Mouse (Mus musculus): ENCODE data around the gene Iqcc. TPM values are rescaled to one million over a fixed set of nuclear protein-coding genes. Genes with fewer than 3 reads are reported as not detected.

Iqcc gene
- polyA plus RNA-seq, 1 experiment from 2014 or later, result 28.2 TPM

DNA sequence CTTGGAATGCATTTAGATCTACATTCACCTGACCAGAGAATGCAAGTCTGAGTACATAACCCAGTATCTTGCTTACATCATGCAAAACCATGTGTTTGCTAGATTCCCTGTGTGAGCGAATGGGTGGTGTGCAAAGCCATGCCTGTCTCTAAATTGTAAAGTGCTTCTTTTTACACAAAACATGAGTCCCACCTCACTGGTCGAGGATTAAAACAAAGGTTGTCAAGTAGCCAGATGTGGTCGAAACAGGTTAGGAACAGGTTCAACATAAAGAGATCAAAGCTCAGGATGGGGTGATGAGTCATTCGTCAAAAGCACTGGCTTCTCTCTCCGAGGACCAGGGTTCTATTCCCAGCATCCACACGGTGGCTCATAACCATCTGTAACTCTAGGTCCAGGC, 53.8 kb downstream of the Iqcc start:
- no peak for ATAC-seq (ENCODE audit: low read depth)
- Histone ChIP-seq H3K9me3 (ENCODE audit: control insufficient read depth, low read length) (no peaks in the 10 kb centered on the region), H3K4me3 (ENCODE audit: low read depth, low read length) (no peak overlapping the region), H3K27ac (ENCODE audit: low read depth, low read length) (no peak overlapping the region), H3K27me3 (ENCODE audit: control insufficient read depth, insufficient read depth, low read length) (no peaks in the 10 kb centered on the region), H3K4me2 (ENCODE audit: low read depth, low read length) (no peak overlapping the region), H3K9ac (replicated peaks; ENCODE audit: low read depth, low read length) (no peak overlapping the region), H3K4me1 (ENCODE audit: control insufficient read depth, insufficient read depth, low read length) (no peaks in the 10 kb centered on the region), H3K36me3 (ENCODE audit: control insufficient read depth, insufficient read depth, low read length) (no peaks in the 10 kb centered on the region)
- 88% methylated on average over 6 of the region's 6 CpGs for WGBS

Other genes with a start within 250 kb of the Iqcc start
- 16.8 and 18.0 TPM in 2 replicates for gene Zbtb8a, start 241.0 kb downstream of the Iqcc start, polyA plus RNA-seq (2014; fragmentation: Nextera tagmentation; extraction: Ambion mirVana)
- 16.1 and 16.2 TPM in 2 replicates for gene Zbtb8b, start 178.2 kb downstream of the Iqcc start, polyA plus RNA-seq (2014; fragmentation: Nextera tagmentation; extraction: Ambion mirVana)
- 32.8 and 33.2 TPM in 2 replicates for gene Bsdc1, start 157.5 kb downstream of the Iqcc start, polyA plus RNA-seq (2014; fragmentation: Nextera tagmentation; extraction: Ambion mirVana)
- gene Tssk3, start 128.1 kb downstream of the Iqcc start, polyA plus RNA-seq (2014; fragmentation: Nextera tagmentation; extraction: Ambion mirVana), result 0.27 and 0.32 TPM in 2 replicates
- gene Fam229a, start 127.9 kb downstream of the Iqcc start, polyA plus RNA-seq (2014; fragmentation: Nextera tagmentation; extraction: Ambion mirVana), result 0.64 TPM in 1 of 2 replicates, not detected in the other
- 1,581 and 1,634 TPM in 2 replicates for gene Marcksl1, start 105.5 kb downstream of the Iqcc start, polyA plus RNA-seq (2014; fragmentation: Nextera tagmentation; extraction: Ambion mirVana)
- 67.2 and 94.0 TPM in 2 replicates for gene Hdac1, start 76.4 kb downstream of the Iqcc start, polyA plus RNA-seq (2014; fragmentation: Nextera tagmentation; extraction: Ambion mirVana)
- gene Lck, start 45.5 kb downstream of the Iqcc start, polyA plus RNA-seq (2014; fragmentation: Nextera tagmentation; extraction: Ambion mirVana), result 10.0 and 10.5 TPM in 2 replicates
- gene Fam167b, start 40.5 kb downstream of the Iqcc start, polyA plus RNA-seq (2014; fragmentation: Nextera tagmentation; extraction: Ambion mirVana), result not detected in 2 replicates
- gene Eif3i, start 18.5 kb downstream of the Iqcc start, polyA plus RNA-seq (2014; fragmentation: Nextera tagmentation; extraction: Ambion mirVana), result 206 and 221 TPM in 2 replicates
- gene Tmem234, start 18.4 kb downstream of the Iqcc start, polyA plus RNA-seq (2014; fragmentation: Nextera tagmentation; extraction: Ambion mirVana), result 188 and 191 TPM in 2 replicates
- 3.9 and 4.7 TPM in 2 replicates for gene Dcdc2b, start 4.8 kb downstream of the Iqcc start, polyA plus RNA-seq (2014; fragmentation: Nextera tagmentation; extraction: Ambion mirVana)
- gene Ccdc28b, start 4.8 kb upstream of the Iqcc start, polyA plus RNA-seq (2014; fragmentation: Nextera tagmentation; extraction: Ambion mirVana), result 136 and 141 TPM in 2 replicates
- gene Txlna, start 22.0 kb upstream of the Iqcc start, polyA plus RNA-seq (2014; fragmentation: Nextera tagmentation; extraction: Ambion mirVana), result 40.1 and 46.0 TPM in 2 replicates
- 17.2 and 19.7 TPM in 2 replicates for gene Kpna6, start 53.7 kb upstream of the Iqcc start, polyA plus RNA-seq (2014; fragmentation: Nextera tagmentation; extraction: Ambion mirVana)
- gene Tmem39b, start 77.7 kb upstream of the Iqcc start, polyA plus RNA-seq (2014; fragmentation: Nextera tagmentation; extraction: Ambion mirVana), result 22.9 and 23.3 TPM in 2 replicates
- 105 and 141 TPM in 2 replicates for gene Khdrbs1, start 123.2 kb upstream of the Iqcc start, polyA plus RNA-seq (2014; fragmentation: Nextera tagmentation; extraction: Ambion mirVana)
- 163 and 234 TPM in 2 replicates for gene Ptp4a2, start 192.1 kb upstream of the Iqcc start, polyA plus RNA-seq (2014; fragmentation: Nextera tagmentation; extraction: Ambion mirVana)

Data from neural tube, embryonic 14.5 days (tissue).